Mouse (Mus musculus): ENCODE results near the gene Cpeb4.

DNA sequence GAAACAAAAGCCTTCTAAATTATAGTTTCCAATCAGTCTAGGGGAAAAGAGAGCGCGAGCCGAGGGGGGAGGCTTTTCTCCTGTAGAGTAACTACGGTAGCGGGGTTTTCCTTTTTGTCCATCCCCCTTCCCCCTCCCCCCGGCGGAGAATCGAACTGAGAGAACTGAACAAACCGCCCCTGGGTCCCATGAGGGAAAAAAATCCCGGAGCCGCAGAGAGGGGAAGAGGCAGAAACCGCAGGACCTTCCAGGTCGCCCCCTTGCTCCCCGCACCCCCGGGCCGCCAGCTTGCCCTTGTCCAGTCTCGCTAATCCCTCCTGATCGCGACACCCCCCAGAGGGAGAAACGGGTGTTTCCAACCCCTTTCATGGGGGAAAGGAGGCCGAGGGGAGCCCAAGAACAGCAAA is 873 bp upstream of the Cpeb4 start:
- TF ChIP-seq CTCF (IDR thresholded peaks at IDR 0.05; ENCODE audit: control insufficient read depth, insufficient read depth, insufficient read length): no peak
- TF ChIP-seq MAX (IDR thresholded peaks at IDR 0.05): no peak
- TF ChIP-seq USF1 (IDR thresholded peaks at IDR 0.05; ENCODE audit: low read depth): no peak
- no peak for TF ChIP-seq MYOG (IDR thresholded peaks at IDR 0.05; ENCODE audit: control insufficient read depth, extremely low read depth, insufficient read length)
- TF ChIP-seq MYOD1 (IDR thresholded peaks at IDR 0.05; ENCODE audit: control insufficient read depth, insufficient read length, low read depth): no peak
- no peak for TF ChIP-seq CEBPB (IDR thresholded peaks at IDR 0.05; ENCODE audit: low read depth)
- no peak for TF ChIP-seq FOSL1 (IDR thresholded peaks at IDR 0.05; ENCODE audit: insufficient read depth, low read length, poor library complexity, severe bottlenecking)
